Mouse (Mus musculus) C2C12 (cell line): ENCODE measurements at regions not wholly inside any gene's neighbourhood (a gene's known extent, or its start where the extent isn't known, plus 50 kb on each side); places are given as distances from the start of the nearest gene placed in this dataset.

Source experiments
- CTCF ChIP-seq: IDR thresholded peaks from one replicate; pipeline ENCODE4 v1.5.1; 2011; ENCODE audit not compliant: control insufficient read depth, insufficient read depth, insufficient read length
- USF1 ChIP-seq: IDR thresholded peaks from one replicate; pipeline ENCODE4 v1.6.1; 2011; ENCODE audit warnings: low read depth, mild to moderate bottlenecking, control low read depth, moderate library complexity

DNA sequence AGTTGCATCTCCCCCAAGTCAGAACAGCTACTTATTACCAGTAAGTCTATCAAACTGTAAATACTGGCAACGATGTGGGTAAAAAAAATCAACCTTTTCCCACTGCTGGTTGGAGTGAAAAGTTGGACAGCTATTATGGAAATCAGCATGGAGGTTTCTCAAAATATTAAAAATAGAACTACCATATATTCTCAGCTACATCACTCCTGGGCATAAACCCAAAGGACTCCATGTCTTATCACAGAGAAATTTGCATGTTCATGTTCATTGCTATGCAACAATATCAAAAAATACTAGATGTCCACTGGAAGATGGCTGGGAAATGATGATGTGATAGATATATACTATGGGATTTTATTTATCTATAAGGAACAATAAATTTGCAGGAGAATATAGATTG is 506.9 kb upstream of the Syt1 start:
- no peak for TF ChIP-seq CTCF
- TF ChIP-seq USF1: no peak
